Mouse (Mus musculus): ENCODE results near the gene Ccdc7a.
A peak's percentile ranks its signal among the peaks of the same experiment; 100 is the strongest.
"Not testable (repeated sequence)": the region's sequence is repeated elsewhere in the genome, so short reads cannot be mapped to it uniquely, and the experiment has no call there.

Ccdc7a gene

DNA sequence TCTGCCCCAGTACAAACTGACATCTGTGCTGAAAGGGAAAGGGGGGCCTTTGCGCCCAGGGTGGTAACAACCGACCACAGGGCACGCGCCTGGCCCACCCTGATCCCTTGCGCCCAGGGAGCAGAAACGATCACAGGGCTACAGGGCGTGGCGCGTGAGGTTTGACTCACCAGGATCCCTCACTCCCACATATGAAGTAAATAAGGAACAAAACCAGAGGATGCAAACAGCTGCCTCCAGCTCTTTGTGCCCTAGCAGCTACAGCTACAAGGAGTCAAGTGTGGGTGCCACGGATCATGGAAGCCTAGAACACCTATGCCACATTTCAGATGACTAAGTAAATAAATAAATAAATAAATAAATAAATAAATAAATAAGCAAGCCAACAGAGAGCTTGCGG lies at the start of gene Ccdc7a:
Gene Ccdc7a (minus strand): TSS at position 101 of the 400 bp plus-strand sequence.
- DNase-seq = not testable (repeated sequence)

DNA sequence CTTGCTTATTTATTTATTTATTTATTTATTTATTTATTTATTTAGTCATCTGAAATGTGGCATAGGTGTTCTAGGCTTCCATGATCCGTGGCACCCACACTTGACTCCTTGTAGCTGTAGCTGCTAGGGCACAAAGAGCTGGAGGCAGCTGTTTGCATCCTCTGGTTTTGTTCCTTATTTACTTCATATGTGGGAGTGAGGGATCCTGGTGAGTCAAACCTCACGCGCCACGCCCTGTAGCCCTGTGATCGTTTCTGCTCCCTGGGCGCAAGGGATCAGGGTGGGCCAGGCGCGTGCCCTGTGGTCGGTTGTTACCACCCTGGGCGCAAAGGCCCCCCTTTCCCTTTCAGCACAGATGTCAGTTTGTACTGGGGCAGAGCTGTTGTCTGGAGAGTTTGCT lies 1.5 kb upstream of the Ccdc7a start, which contains the start of gene Ccdc7b:
Gene Ccdc7b (plus strand): TSS at position 301 of the 400 bp plus-strand sequence.
- not testable (repeated sequence) for DNase-seq

DNA sequence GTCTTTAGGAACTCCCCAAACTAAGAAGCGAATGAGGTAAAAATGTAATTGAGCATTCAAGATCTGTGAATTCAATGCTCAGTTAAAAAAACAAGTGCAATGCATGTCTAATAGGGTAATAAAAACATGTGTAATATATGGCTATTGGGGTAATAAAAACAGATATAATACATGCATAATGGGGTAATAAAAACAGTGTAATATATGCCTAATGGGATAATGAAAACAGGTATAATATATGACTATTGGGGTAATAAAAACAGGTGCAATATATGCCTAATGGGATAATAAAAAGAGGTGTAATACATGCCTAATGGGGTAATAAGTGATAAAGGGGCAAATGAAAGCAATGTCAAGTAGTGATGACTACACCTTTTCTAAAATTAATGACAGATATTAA lies 73.9 kb downstream of the Ccdc7a start:
- DNase-seq = no peak

DNA sequence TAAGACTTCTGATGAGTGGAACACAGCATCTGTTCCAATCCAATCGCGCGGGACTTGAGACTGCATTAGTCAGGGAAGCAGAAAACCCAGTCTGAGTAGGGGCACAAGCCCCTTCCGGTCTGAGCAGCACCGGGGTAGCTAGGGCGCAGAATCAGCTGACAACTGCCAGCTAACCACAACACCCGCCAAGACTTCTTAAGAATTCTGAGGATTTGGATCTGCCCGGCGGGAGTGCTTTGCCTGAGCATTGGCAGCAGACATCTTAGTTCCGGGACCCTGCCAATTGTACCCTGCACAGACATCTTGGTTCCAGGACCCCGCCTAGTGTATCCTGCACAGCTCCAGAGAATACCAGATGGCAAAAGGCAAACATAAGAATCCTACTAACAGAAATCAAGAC lies 116.4 kb downstream of the Ccdc7a start:
- DNase-seq = not testable (repeated sequence)

DNA sequence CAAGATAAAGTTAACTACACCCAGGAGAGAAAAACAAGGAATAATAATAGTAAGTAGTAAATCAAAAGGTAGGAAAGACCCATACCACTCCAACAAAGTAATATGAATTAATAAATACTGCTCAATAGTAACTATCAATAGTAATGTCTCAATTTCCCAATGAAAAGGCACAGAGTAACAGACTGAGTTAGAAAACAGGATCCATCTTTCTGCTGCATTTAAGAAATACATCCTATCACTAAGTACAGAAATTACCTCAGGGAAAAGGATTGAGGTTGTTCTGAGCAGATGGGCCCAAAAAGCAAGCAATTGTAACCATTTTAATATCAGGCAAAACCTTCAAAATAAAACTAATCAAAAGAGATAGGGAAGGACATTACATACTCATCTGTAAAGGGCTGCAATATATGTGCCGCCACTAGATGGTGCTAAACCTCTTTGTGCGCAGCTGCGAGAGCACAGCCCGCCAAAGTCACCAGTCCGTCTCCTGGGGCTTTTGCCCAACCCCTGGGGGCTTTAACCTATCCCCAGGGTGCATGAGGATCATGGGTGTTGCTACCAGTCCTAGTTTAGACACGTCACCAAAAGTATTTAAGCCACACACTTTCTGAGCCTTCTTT lies 124.2 kb downstream of the Ccdc7a start:
- DNase-seq = peak; percentile 4

DNA sequence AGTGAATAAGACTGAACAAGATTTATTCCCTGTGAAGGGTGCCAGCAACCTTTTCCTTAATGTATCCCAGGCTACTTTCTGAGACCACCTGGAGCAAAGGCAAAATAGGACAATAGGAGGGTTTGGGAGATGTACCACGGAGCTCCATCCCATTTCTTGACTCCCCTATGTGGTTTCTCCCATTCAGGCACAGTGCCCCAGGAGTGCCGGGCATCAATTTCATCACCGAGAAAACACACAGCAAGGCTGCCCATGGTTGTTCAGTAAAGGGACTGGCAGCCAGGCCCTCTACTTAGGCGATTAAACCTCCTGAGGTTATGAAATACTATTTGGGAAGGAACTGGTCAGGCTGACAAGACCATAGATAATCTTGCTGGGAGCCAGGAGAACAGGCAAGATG lies 131.9 kb downstream of the Ccdc7a start:
- DNase-seq = no peak

DNA sequence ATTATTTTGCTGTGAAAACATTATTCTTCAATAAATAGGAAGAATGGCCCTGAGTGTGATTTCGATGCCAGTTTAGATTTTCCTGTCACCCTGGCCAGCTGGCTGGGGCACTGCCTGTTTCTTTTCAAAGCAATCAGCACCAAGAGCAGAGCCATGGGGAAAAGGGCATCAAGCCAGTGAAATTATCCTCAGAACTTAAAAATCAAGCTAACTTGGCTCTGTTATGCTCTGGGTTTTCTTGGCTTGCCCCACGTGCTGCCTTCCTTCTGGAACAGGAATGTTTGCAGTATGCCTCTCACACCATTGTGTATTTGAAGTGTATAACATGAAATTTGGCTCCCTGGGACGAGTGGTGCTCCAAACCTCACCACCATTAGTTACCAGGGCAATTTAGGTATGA lies 182.6 kb downstream of the Ccdc7a start:
- DNase-seq = no peak

DNA sequence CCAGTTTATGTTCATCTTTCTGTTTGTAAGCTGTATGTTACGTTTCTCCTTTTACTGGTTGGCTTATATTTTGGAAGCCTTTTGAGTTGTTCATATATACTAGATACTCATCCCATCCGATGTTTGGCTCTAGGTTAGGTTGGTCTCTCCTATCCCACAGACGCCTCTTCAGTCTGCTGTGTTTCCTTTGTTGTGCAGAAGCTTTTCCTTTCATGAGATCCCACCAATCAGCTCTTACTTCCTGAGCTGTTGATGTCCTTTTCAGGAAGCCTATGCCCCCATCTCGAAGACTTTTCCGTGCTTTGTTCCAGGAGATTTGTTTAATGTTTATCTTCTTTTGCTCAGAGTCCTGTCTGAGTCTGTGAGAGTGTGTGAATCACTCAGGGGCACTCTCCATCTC lies 221.6 kb downstream of the Ccdc7a start:
- DNase-seq = no peak

DNA sequence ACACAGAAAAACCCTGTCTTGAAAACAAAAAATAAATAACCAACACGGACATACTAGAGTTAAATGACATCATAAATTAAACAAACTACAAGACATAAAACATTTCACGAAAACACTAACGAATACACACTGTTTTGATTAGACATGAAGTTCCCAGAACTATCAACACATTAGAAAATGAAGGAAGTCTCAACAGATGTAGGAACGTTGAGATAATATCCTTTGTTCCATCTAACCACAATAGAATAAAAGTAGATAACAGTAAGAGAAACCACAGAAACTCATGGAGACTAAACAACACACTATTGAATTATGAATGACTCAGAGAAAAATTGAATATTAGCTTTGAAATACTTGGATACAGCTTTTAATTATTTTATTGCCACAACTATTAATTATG lies 252.8 kb downstream of the Ccdc7a start:
- DNase-seq = no peak

DNA sequence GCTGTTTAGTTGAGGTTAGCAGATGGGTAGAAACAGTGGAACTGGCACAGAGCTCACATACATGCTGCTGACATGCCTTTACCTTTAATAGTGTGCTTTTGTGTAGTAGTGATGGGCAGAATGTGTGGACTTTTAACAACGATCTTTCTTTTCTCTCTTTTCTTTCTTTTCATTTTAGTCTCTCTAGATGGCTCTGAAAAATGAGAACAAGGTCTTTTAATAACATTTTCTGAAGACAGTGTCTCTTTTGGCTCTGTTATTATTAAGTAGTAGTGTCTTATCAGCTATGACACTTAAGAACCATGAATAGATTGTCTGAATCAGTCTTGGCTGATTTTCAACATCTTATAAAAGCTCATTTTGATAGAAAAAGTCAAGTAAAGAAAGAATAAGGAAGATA lies 266.7 kb downstream of the Ccdc7a start, which contains the start of gene Gm3952:
Gene Gm3952 (minus strand): TSS at position 101 of the 400 bp plus-strand sequence.
- no peak for DNase-seq

DNA sequence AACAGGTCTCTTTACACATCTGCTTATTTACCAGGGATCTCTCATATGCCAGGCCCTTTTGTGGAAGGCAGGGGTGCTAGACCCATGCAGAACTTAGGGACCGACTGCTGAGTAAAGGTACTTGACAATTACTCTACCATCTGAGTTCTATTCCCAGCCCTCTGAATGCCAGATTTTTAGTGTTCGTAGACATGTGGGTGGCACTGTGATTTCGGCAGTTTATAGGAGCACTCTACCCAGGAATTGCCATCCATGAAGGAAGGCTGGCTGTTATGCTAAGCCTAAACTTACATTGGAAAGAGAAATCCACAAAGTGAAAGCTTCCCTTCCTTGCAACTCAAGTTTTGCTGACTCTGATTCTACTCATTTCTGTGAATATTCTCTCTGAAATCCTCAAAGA lies 329.6 kb downstream of the Ccdc7a start:
- DNase-seq = no peak

DNA sequence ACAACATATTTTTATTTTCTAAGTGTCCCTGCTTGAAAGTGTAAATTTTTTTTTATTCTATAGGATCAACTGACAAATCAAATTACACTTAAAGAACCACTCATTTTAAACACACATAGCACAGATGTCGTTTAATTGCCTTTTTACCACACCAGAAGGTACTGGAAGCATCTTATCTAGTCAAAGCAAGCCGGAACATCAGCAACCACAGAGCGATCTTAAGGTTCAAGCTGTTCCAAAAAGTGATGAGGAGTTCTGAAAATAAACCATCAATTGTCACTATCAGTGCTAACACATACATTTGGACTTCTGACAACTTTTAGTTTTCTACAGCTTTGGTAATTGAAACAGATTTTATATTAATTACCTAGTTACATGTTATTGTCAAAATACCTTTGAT lies 331.2 kb downstream of the Ccdc7a start:
- DNase-seq = no peak

DNA sequence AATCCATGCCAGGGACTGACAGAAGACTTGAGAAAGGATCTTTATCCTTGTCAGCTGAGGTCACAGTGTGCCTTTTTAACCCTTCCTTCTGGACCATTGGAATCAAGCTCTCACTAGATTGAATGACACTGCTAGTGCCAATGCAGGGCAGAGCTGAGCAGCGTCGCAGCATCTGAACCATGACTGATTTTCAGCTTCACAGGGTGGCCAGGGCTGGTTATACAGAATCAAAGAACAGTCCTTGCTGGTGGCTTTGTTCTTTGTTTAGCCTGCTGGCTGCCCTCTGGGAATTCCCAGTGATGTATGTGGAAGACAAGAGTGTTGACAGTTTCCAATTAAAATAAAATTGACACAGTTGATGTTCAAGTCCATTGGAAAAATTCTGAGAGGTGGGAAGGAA lies 333.1 kb downstream of the Ccdc7a start:
- no peak for DNase-seq

DNA sequence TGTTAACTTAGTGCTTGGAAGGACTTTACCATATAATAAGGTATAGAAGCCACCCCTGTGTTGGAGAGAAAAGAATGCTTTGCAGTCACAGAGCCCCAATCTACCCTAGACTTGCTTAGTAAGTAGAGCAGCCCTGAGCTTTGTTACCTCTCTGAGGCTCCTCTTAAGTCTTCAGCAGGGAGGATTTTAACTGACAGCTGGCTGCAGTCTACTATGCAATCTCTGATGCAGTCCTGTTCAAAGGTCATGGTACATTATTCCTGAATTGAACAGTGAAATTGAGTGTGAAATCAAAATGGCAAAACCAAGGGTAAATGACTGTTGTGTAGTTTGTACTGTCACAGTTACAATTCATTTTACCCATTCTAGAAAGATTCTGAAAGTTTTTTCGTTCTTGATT lies 338.1 kb downstream of the Ccdc7a start:
- DNase-seq = no peak

DNA sequence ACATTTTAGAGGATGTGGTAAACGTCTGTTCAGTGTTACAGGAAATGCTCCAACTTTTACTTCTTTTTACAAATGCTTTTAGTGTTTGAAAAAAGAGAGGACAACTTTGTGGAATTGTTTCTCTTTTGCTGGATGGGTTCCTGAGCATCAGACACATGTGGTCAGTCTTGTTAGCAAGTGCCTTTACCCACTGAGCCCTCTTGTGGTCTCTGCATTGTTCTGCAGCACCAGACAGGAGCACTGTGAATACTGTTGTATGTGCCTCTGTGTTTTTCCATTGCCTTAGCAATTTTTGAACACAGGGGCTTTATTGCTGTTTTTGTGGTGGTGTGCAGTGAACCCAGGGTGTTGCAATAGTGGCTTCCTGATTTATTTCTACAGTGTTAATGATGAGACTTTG lies 340.5 kb downstream of the Ccdc7a start:
- DNase-seq = no peak

DNA sequence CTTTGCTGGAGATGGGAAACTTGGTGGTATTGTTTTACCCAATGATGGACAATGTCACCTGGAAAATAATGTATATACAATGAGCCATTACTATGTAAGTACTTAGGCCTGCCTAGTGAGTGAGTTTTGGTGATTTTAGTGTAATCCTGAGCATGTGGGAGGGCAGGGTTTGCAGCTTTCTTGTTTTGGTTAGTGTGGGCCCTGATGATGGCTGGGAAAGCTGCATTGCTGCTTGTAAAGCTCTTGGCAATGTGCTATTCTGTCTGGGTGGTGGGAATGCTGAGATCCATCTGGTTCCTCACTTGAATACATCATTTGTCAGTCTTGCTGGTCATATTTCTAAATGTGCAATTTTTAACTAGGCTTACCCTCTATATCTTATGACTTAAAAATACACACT lies 349.1 kb downstream of the Ccdc7a start:
- no peak for DNase-seq

DNA sequence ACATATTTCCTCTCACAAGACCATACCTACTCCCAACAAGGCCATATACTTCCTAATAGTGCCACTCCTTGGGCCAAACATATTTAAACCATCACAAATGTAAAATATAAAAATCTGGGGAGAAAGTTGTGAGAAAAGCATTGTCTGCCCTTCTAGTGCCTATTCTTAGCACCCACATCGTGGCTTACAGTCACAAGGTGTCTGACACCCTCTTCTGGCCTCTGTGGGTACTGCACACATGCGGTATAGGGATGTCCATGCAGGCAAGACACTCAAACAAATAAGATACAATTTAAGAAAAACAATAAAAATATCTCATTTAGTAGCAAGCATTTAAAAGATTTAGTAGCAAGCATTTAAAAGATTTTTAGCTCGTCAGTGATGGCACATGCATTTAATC lies 356.1 kb downstream of the Ccdc7a start:
- peak; percentile 47 for DNase-seq

DNA sequence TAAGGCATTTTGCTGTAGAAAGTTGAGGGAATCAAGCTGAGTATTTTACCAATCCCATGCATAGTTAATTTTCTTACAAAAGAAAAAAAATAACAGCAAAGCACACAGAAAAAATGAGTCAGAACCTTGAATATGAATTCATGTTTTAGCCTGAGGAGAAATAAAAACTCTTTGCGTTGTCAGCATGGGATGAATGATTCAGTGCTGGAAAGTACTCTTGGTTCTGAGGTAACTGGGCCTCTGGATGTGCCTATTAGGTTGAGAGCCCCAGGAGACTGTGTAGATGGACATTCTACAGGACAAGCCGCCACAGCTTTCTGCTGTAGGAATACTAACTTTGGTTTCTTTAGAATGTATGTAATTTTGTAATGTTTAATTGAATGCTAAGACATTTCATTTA lies 360.5 kb downstream of the Ccdc7a start:
- DNase-seq = no peak

DNA sequence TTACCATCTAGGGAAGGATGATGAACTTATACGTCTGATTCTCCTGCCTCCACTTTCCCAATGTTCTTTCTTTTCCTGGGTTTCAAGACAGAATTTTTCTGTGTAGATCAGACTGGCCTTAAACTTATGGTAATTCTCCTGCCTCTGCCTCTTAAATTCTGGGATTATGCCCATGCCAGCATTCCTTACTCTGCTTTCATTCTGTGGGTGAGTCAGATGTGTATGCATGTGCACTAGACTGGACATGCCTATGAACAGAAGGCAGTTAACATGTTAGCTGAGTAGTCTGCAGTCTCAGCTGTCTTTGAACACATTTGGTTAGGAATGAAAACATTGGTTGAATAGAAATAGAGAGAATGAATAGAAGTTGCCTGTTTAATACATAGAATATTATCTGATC lies 360.9 kb downstream of the Ccdc7a start:
- no peak for DNase-seq

DNA sequence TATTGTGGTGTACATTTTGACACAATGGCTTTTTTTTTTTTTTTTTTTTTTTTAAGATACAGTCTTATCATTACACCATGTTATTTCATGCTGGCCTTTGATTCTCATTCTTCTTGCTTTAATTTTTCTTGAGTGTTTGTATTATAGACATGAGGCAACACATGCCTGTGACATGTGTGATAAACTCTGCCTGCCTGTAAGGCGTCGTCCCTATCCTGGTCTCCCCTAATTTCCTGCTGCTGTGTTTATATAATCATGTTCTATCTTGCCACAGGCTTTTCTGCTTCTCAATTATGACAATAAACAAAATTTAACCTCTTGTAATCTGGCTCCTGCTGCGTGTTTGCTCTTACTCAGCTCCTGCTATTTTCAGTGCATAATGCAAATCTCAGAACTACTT lies 367.4 kb downstream of the Ccdc7a start:
- DNase-seq = no peak

DNA sequence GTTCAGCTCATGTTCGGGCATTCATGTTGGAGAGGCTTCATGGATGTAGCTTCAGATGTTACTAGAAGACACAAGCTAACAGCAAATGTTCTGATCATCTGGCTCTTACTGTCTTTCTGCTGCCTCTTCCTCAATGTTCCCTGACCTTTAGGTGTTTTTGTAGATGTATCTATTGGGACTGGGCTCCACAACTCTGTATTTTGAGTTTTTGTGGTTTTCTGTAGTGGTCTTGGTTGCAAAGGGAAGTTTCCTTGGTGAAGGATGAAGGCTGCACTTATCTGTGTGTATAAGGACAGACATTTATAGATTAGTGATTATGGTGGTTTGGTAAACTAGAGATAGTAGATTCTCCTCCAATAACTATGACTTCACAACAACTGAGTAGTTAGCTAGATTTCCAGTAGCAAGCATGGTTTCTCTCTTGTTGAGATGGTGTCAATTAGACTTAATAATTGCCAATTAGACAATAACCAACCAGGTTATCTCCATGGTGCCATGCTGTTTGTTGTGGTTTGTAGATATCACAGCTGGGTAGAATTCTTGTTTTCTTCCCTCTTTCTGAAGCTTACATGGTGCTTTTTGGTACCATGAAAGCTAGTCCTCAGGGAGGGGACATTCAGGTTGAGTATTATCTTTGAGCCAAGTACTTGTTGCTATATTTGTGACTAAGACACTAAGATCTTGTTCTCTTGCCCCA lies 368.5 kb downstream of the Ccdc7a start:
- DNase-seq = no peak

DNA sequence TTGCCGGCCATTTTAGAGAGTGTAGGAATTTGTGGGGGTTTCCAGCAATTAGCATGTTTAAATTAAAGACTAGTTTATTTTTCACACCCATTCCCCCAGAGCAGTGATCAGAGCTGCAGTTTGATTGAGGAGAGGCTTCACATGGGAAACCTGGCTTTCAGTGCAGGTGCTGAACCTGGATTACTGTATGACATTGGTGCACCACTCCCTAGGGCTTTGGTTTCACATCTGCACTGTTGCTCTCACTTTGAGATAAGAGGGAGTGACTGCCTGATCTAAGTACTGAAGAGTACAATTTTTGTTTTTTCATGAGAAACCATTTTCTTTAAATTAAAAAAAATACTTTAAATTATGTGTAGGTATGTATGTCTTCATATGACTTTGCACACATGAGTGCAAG lies 375.3 kb downstream of the Ccdc7a start:
- no peak for DNase-seq

DNA sequence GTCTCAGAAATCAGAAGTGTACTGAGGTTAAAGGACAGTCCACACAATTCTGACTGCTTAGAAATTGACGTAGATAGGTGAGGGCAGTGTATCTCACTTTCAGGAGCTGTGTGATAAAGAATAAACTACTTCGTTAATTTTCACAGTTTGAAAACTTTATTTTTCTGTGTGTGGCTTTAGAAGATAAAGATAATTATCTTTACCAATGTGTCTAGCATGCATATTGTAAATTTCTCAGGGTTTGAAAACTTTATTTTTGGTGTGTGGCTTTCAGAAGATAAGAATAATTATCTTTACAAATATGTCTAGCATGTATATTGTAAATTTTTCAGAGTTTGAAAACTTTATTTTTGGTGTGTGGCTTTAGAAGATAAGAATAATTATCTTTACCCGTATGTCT lies 376.6 kb downstream of the Ccdc7a start:
- no peak for DNase-seq

DNA sequence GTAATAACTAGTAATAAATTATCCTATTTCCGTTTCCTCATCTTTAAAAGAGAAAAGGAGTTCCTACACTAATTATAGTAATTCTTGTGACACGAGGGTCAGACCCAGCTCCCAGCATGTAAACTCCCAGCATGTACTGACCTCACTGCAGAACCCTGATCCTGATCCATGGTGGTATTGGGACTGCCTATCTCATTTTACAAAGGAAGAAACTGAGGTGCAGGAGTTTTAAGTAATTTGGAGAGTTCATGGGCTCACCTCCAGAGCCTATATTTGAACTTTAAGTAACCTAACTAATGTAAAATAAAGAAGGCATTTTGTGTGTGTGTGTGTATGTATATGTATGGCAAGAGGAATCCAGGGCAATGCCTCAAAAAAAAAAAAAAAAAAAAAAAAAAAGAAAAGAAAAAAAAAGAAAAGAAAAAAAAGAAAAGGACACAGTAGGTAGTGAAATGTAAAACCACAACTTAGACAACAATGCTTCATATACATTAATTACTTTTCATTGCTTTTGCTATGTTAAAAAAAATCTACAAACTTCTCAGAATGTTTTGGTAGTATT lies 378.8 kb downstream of the Ccdc7a start:
- no peak for DNase-seq
